Mouse (Mus musculus) lung, postnatal 36 days (tissue): ENCODE data around the gene Nploc4.
A peak's percentile ranks its signal among the peaks of the same experiment; 100 is the strongest.

ENCODE experiments used
- DNase-seq: peaks from one replicate; pipeline ENCODE4 v3.0.0; 2022; ENCODE audit warnings: mixed read lengths

Gene Nploc4

GRCm38 (mm10) chr11:120437152-120437856, at the start of gene Nploc4:
Nploc4 (minus strand) TSS chr11:120437708.
- DNase-seq = peak; percentile 87

DNA sequence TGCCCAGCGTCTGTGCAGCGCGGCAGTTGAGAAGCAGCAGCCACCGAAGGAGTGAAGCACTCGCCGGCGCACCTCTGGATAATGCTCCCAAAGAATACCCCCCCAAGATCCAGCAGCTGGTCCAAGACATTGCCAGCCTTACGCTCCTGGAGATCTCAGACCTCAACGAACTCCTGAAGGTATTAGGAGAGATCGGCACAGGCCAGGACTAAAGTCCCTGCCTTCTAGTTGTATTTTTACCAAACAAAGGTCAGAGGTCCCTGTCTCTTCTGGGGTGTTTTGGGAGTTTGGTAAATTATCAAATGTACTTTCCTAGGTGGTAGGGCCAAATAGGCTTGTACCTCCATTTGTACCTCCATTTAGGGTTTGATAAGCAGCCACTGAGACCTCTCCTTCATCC, 47.7 kb upstream of the Nploc4 start:
- no peak for DNase-seq

DNA sequence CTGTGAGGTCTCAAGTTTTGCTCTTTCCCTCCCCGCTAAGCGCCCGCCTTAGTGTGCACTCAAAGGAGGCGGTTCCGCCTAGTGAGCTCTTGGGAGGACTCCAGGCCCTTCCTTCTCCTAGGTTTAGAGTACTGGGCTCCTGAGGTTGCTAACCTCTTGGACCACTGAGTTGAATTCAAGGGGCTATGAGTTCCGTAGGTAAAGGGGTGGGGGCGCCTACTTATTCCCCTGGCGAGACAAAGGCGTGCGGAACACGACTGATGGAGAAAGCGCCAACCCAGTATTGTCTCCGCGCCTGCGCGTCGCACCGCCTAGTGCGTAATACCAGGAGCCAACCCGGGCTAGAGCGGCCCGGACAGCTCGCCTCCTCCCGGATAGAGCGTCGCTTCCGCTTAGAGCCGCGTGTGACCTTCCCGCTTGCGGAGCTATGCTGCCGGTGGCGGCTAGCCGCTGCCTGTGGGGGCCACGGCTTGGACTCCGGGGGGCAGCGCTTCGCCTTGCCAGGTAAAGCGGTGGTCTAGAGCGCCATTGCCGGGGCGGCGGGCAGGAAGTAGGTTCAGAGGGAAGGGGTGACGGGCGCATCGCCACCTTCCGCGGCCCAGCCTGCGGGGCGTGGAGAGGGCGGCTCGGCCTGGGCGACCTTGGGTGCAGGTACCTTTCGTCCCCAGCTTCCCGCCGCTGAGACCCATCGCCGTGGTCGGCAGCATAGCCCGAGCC, 46.9 kb upstream of the Nploc4 start, which contains the start of gene Mrpl12:
TSS of gene Mrpl12 (plus strand) at position 349 of the 717 bp plus-strand sequence.
- peak; percentile 92 for DNase-seq

DNA sequence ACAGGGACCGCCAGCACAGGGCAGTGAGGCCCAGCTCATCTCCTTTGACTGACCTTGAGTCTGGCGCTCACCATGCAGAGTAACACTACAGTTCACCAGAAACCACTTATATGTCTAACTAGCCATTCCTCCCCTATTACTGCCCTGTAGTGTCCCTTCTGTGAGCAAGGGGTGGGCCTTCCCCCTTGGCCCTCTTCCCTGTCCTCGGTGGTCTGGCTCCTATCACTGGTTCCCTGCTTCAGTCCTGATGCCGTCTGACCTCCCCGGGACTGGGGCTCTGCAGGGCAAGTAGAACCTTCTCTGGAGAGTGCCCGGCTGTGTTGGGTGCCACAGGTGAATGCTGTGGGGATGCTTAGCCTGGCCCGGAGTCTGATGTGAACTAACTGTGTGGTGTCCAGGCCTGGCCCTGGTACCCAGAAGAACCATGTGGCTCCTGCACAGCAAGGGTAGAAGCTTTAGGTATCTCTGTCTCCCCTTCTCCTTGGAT, 46.0 kb upstream of the Nploc4 start:
- no peak for DNase-seq

GRCm38 (mm10) chr11:120472052-120472451, 34.5 kb upstream of the Nploc4 start:
- DNase-seq = no peak

DNA sequence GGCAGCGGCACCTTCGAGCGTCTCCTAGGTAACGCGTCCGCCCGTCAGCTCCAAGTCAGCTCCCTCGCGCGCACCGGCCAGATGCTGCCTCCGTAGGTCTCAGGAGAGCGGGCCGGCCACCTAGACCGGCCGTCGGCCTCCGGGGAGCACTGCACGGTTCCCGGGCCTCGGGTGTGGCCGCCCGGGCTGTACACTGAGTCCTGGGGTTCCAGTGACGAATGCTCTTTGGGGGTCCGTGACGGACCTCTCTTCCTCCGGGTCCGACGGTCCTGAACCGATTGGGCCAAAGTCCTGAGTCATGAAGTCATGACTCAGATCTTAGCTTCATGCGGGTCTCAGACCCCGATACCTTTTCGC, 30.2 kb upstream of the Nploc4 start:
- DNase-seq = no peak

DNA sequence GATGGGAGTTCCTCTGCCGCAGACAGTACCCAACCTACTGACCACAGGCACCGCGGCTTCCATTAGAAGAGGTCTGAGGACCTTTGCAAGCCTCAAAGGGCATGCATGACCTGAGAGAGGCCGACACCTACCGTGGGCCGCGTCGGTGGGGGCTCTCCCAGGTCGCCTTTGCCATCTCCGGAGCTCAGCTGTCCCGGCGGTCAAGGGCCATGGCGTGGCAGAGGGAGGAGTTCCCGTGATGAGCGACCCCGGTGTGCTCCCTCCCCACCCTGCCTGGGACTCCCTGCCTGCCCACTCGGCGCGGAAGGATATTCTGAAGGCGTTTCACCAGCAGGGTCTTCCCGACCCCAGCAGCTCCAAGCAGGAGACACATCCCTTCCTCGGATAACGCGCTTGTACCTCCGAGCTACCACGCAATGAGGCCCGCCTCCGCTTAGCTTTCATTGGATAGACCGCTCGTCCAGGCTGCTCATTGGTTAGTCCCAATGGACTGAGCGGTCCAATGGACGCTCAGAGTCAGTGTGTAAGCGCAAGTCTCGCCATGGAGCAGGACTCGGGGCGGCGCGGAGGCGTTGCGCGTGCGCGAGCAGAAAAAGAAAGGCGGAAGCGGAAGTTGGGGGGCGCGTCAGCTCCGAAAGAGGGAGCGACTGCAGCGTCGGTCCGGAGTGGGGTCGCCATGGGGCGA, 29.7 kb upstream of the Nploc4 start, which contains the start of gene Arl16:
TSS of gene Arl16 (minus strand) at position 557 of the 685 bp plus-strand sequence.
- peak; percentile 96 for DNase-seq

- DNase-seq = no peak
Measured at GRCm38 (mm10) chr11:120465521-120465920, 28.0 kb upstream of the Nploc4 start.

DNA sequence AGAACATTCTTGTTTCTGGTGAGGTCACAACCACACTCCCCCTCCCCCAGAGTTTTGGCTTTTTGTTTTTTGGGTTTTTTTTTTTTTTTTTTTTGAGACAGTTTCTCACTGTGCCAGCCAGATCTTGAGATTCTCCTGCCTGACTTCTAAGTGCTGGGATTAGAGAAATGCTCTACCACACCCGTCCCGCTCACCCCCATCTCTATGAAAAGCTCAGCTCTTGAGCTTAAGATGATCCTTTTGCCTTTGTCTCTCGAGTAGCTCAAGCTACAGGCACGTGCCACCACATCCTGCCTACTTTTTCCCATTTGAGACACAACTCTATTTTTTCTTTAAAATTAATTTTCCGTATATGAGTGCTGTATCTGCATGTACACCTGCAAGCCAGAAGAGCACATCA, 26.9 kb upstream of the Nploc4 start:
- no peak for DNase-seq

DNA sequence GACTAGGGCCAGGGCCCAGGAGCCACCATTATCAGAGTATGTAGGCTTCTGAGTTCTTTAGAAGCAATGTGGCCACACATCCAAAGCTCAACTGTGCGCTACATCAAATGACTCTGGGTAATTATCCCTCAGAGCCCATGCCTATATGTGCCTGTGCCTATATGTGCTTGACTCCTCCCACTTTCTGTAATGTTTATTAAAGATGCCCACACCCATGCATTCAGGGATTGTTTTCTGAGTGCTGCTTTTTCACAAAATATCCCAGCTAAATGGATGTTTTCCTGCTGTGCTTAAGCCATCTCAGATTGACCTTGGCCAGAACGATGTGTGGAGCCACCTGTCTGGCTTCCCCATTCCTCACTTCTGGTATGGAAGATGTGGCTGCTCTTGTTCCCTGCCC, 26.0 kb upstream of the Nploc4 start:
- DNase-seq = no peak

DNA sequence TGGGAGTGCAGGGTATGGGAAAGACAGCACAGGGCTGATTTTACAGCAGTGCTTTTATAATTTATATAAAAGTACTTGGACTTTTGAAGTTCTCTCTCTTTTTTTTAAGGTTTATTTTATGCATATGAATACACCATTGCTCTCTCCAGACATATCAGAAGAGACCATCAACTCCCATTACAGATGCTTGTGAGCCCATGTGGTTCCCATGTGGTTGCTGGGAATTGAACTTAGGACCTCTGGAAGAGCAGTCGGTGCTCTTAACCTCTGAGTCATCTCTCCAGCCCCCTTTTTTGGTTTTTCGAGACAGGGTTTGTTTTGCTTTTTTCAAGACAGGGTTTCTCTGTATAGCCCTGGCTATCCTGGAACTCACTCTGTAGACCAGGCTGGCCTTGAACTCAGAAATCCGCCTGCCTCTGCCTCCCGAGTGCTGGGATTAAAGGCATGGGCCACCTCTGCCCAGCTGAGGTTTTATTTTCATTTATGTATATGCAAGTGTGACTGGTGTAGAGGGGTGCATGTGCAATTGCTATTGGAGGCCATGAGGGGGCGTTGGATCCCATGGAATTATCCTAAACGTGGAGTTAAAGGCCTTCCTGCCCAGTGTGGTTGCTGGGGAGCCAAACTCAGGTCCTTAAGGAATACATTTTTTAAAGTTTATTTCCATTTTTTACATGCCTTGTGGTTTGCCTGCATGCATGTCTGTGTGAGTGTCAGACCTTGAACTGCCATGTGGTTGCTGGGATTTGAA, 21.5 kb upstream of the Nploc4 start:
- DNase-seq = no peak

DNA sequence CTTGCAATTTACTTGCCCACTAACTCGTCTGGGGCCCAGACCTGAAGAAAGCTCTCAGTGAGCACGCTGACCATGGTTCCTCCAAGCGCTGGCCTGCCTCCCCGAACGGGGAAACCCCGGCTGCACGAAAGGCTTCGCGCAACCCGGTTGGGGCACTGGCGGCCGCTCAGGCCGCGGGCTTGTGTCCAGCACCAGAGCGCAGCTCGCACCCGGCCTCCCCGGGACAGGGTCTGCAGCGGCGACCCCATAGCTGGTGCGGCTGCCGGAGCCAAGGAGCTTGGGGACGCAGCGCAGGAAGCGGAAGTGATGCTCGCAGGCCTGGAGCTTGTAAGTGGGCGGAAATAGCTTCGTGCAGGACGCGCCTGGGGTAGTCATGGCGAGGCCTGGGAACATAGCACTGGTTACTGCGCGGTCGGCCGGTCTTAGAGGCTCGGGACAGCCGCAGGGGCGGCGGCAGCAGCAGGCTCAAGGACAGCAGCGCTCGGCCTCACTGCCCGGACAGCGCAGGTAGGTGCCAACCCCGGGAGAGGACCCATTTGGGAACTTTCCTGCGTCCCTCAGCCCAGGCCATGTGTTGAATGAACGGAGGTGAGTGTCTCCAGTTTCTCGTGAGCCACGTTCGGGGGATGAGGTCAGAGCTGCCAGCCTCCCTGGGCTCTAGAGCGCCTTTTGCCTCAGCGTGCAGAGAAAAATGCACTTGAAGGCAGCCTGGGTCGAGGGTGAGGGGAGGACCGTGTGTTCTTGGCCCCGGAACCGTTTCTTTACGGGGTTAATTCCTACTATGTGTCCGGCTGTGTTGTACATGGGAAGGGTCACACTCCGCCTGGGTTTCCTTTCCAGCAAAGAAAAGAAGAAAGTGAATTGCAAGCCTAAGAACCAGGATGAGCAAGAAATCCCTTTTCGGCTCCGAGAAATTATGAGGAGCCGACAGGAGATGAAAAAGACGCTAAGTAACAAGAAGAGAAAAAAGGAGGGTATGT, 20.6 kb upstream of the Nploc4 start, which contains the start of the genes Oxld1 and Ccdc137:
TSS of gene Oxld1 (minus strand) at position 297 of the 980 bp plus-strand sequence.
TSS of gene Ccdc137 (plus strand) at position 344 of the 980 bp plus-strand sequence.
- DNase-seq = peak; percentile 80

- no peak for DNase-seq
Measured at GRCm38 (mm10) chr11:120457370-120457769, 19.9 kb upstream of the Nploc4 start.

- DNase-seq = no peak
Measured at GRCm38 (mm10) chr11:120455413-120455812, 17.9 kb upstream of the Nploc4 start.

- no peak for DNase-seq
Measured at GRCm38 (mm10) chr11:120454965-120455364, 17.5 kb upstream of the Nploc4 start.

DNA sequence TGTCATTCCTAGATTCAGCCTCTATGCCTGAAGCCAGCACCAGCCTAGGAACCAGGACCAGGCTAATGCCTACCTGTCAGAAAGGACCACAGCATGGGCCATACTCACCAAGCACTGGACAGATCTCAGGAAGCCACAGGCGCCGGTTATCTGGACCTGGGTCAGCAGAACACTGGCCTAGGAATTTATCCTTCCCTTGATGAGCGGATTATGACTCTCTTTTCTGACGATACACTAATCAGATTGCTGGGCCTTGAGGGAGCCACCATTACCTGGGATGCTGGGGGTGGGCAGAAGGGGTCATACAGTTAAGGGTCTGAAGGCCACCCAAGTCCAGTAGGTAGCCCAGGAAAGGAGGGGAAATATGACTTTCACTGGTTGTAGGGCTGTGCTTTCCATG, 15.8 kb upstream of the Nploc4 start, which contains the start of gene Pde6g:
TSS of gene Pde6g (minus strand) at position 195 of the 400 bp plus-strand sequence.
- no peak for DNase-seq

GRCm38 (mm10) chr11:120452246-120452645, 14.7 kb upstream of the Nploc4 start:
- no peak for DNase-seq

- no peak for DNase-seq
Measured at GRCm38 (mm10) chr11:120447179-120447578, 9.7 kb upstream of the Nploc4 start.

GRCm38 (mm10) chr11:120445475-120445874, 8.0 kb upstream of the Nploc4 start:
- no peak for DNase-seq

- no peak for DNase-seq
Measured at GRCm38 (mm10) chr11:120444106-120444505, 6.6 kb upstream of the Nploc4 start.

GRCm38 (mm10) chr11:120442765-120443280, 5.3 kb upstream of the Nploc4 start:
- no peak for DNase-seq
